Mouse (Mus musculus) kidney, adult 2 months (tissue): ENCODE measurements around the gene Rps18. TPM values are rescaled to one million over a fixed set of nuclear protein-coding genes. Genes with fewer than 3 reads are reported as not detected.
"Not testable (repeated sequence)": the region's sequence is repeated elsewhere in the genome, so short reads cannot be mapped to it uniquely, and the experiment has no call there.

Source experiments
- DNase-seq: peaks from one replicate; pipeline ENCODE4 v3.0.0; 2021
- H3K27ac ChIP-seq: fragments of 200-500 bp; 2 replicates; pipeline ENCODE4 v1.5.1; 2012; ENCODE audit warnings: low read depth, low read length, control low read depth, inconsistent platforms; ENCODE audit not compliant: insufficient read depth
- H3K27me3 ChIP-seq: fragments of 200-500 bp; replicated peaks from 2 replicates; pipeline ENCODE4 v1.6.1; 2012; ENCODE audit warnings: mild to moderate bottlenecking, moderate library complexity, low read length, inconsistent platforms; ENCODE audit not compliant: control insufficient read depth, insufficient read depth
- H3K36me3 ChIP-seq: fragments of 200-500 bp; 2 replicates; pipeline ENCODE4 v1.6.1; 2012; ENCODE audit warnings: mild to moderate bottlenecking, moderate library complexity, low read length, inconsistent platforms; ENCODE audit not compliant: control insufficient read depth, insufficient read depth
- H3K4me1 ChIP-seq: fragments of 200-500 bp; 2 replicates; pipeline ENCODE4 v1.6.1; 2011; ENCODE audit warnings: low read length; ENCODE audit not compliant: control insufficient read depth, insufficient read depth
- H3K4me3 ChIP-seq: fragments of 200-500 bp; 2 replicates; pipeline ENCODE4 v1.5.1; 2011; ENCODE audit warnings: mild to moderate bottlenecking, low read depth, low read length, control low read depth; ENCODE audit not compliant: insufficient read depth
- CTCF ChIP-seq: fragments of 200-500 bp; conservative IDR thresholded peaks from 2 replicates; pipeline ENCODE4 v1.5.1; 2011; ENCODE audit warnings: low read depth, mild to moderate bottlenecking, control low read depth, low read length, moderate library complexity, mixed read lengths; ENCODE audit not compliant: insufficient read depth, insufficient read length
- POLR2A ChIP-seq: fragments of 200-500 bp; IDR thresholded peaks from one replicate; pipeline ENCODE4 v1.6.1; 2011; ENCODE audit warnings: low read depth, low read length, control low read depth
- WGBS: fragments of 180-500 bp; shearing (Covaris S2); methylation state at CpG from one replicate; pipeline ENCODE4 v1.1.7; 2018; 5-methylcytosine and 5-hydroxymethylcytosine counted together
- polyA plus RNA-seq: library from polyadenylated mRNA; depleted of rRNA; stranded (reverse); fragments of >200 nt; gene quantifications from 2 replicates; pipeline ENCODE4 v1.2.3, GENCODE M21; 2012; rRNA removed

Rps18 gene
- polyA plus RNA-seq, 1 experiment, result 406 TPM

DNA sequence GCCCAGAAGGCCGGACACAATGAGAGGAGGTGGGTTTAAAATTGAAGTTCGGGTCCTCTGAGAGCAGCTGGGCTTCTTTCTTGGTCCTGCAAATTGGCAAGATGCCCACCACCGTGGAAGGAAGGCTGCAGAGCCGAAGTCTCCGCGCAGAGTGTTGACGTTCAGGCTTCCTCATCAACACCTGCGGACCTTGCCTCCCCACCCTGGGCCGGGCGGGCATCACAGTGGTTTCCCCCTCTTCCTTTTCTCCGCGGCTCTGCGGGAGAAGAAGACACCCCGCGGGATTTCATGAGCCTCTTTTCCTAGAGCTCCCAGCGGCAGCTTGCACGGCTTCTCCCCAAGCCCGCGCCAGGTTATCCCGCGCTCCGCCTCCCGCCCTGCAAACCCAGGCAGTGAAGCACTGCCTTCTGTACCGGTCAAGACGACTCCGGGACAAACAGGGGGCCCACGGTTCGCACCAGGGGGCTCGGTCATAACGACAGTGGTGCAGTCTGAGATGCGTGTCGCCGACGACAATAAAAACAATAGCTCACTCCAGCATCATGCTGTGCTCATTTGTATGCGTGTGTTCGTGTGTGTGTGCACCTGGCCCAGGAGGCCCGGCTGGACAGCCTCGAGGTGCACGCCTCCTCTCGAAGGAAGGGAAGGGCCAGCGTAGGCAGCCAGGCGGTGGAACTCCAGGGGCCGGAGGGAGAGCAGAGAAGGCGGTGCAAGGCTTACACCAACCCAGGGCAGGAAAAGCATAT, 47.3 kb downstream of the Rps18 start:
- under 1% methylated on average over 44 of the region's 44 CpGs for WGBS
- peak; percentile 62 for DNase-seq
- Histone ChIP-seq H3K4me1 (peaks cover 4% of the 10 kb centered on the region; the same call in 1 of the 2 replicates), H3K36me3 (no peaks in the 10 kb centered on the region; the same call in 1 of the 2 replicates), H3K27ac (peak overlapping the region; percentile 71), H3K4me3 (peak overlapping the region; percentile 66), H3K27me3 (no peaks in the 10 kb centered on the region)
- TF ChIP-seq POLR2A (no peak), CTCF (no peak)

DNA sequence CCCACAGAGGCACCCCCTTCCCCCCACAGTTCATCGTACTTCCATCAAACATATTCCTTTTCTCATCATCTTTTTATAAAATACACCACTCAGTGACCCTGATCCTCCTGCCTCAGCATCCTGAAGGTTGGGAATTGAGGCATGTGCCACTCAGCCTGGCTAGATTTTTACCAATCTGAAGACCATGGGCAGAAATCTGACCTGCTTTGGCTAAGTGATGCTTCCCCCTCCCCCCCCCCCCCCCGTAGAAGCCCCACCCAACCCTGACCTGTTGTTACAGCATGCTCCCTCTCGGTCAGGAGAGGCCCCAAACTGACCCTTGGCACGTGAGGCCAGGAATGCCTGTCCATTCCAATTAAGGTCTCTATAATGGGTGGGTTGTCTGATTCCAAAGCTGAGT, 51.0 kb downstream of the Rps18 start, which contains the start of gene Platr17:
Platr17 (plus strand) TSS at position 301 of the 400 bp plus-strand sequence.
- not testable (repeated sequence) for H3K27ac ChIP-seq, H3K27me3 ChIP-seq, H3K4me1 ChIP-seq, DNase-seq, H3K36me3 ChIP-seq, H3K4me3 ChIP-seq
- 30% methylated on average over 4 of the region's 4 CpGs for WGBS

DNA sequence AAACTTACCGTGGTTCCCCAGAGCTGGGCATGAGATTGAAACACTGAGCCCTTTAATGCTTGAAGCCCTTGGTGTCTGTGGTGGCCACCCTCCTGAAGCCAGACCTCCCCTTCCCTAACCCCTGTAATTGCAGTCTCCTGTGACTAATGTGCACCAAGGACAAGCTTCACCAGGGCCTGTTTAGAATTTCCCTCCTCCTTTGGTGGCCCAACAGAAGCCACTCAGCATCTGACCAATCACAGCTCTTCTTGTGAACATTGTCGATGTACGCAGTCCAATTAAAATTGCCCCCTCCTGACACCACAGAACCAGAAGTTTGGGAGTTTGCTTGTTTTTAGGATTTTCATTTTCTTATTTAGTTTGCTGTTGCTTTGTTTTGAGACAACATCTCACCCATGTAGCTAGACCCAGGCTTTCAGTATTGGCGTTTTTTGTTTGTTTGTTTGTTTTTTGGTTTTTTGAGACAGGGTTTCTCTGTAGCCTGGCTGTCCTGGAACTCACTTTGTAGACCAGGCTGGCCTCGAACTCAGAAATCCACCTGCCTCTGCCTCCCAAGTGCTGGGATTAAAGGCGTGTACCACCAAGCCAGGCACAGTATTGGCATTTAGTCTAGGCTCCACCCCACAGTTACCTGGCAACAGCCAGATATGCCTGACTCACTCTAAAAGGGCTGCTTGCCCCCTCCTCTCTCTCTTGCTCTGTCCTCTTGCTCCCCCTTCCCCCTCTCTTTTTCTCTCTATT, 51.7 kb downstream of the Rps18 start:
- not testable (repeated sequence) for H3K36me3 ChIP-seq, H3K4me1 ChIP-seq, H3K4me3 ChIP-seq, H3K27me3 ChIP-seq, H3K27ac ChIP-seq, DNase-seq
- WGBS, result 72% methylated on average over 6 of the region's 6 CpGs

DNA sequence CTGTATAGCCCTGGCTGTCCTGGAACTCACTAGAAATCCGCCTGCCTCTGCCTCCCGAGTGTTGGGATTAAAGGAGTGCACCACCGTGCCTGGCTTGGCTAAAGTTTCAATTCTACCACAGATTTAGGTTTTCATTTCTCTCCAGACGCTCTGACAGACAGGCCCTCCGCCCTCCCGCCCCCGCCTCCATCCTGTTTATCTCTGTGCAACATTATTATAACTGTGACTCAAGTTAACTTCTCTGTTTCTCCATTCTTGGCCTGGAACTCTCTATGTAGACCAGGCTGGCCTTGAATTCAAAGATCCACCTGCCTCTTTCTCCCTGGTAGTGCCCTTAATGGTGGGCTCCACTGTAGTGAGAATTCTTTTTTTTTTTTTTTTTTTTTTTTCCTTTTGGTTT, 53.3 kb downstream of the Rps18 start:
- H3K4me1 ChIP-seq, result no peaks in the 10 kb centered on the region
- no peaks in the 10 kb centered on the region for H3K36me3 ChIP-seq
- no peak overlapping the region for H3K4me3 ChIP-seq
- DNase-seq, result no peak
- TF ChIP-seq CTCF (no peak), POLR2A (no peak)
- WGBS, result 74% methylated on average over 7 of the region's 7 CpGs
- H3K27me3 ChIP-seq, result no peaks in the 10 kb centered on the region
- H3K27ac ChIP-seq, result no peak overlapping the region

DNA sequence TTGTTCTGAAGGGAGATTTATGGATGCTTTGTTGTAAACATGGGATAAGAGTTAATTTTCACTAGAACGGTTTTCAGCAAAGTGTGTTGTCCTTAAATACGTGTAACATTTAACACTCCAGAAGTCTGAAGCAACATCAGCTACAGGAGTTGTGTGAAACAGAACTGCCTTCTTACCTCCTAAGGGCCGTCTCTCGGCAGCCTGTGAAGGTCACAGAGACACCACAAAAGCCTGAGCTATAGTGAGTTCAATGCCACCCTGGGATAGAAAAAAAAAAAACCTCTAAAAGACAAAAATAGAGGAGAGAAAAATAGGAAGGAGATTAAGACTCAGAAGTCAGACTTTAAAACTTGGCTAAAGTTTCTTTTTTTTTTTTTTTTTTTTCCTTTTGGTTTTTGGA, 53.7 kb downstream of the Rps18 start:
- Histone ChIP-seq H3K4me3 (no peak overlapping the region), H3K4me1 (no peaks in the 10 kb centered on the region), H3K27me3 (no peaks in the 10 kb centered on the region), H3K27ac (no peak overlapping the region), H3K36me3 (no peaks in the 10 kb centered on the region)
- no peak for DNase-seq
- TF ChIP-seq POLR2A (no peak), CTCF (no peak)
- 43% methylated on average over 4 of the region's 4 CpGs for WGBS

Other genes with a start within 250 kb of the Rps18 start
- 95.8 and 102 TPM in 2 replicates for gene March2, start 237.3 kb downstream of the Rps18 start, polyA plus RNA-seq
- gene Rab11b, start 195.5 kb downstream of the Rps18 start, polyA plus RNA-seq, result 291 and 303 TPM in 2 replicates
- gene Angptl4, start 174.2 kb downstream of the Rps18 start, polyA plus RNA-seq, result 19.2 and 21.0 TPM in 2 replicates
- 83.0 and 89.3 TPM in 2 replicates for gene Kank3, start 145.5 kb downstream of the Rps18 start, polyA plus RNA-seq
- 620 and 1,023 TPM in 2 replicates for gene Rps28, start 131.4 kb downstream of the Rps18 start, polyA plus RNA-seq
- gene Ndufa7, start 131.4 kb downstream of the Rps18 start, polyA plus RNA-seq, result 672 and 745 TPM in 2 replicates
- 71.3 and 87.8 TPM in 2 replicates for gene Cd320, start 112.9 kb downstream of the Rps18 start, polyA plus RNA-seq
- not detected in 2 replicates for gene Gm7029, start 82.2 kb downstream of the Rps18 start, polyA plus RNA-seq
- gene Kifc1, start 65.3 kb downstream of the Rps18 start, polyA plus RNA-seq, result 1.3 and 1.6 TPM in 2 replicates
- gene Platr17, start 50.9 kb downstream of the Rps18 start, polyA plus RNA-seq, result not detected in 2 replicates
- gene Daxx, start 46.6 kb downstream of the Rps18 start, polyA plus RNA-seq, result 33.3 and 35.0 TPM in 2 replicates
- 106 and 112 TPM in 2 replicates for gene Tapbp, start 40.1 kb downstream of the Rps18 start, polyA plus RNA-seq
- 31.6 and 54.0 TPM in 2 replicates for gene Zbtb22, start 40.1 kb downstream of the Rps18 start, polyA plus RNA-seq
- gene Rgl2, start 26.5 kb downstream of the Rps18 start, polyA plus RNA-seq, result 61.8 and 78.6 TPM in 2 replicates
- 27.4 and 41.1 TPM in 2 replicates for gene Pfdn6, start 15.7 kb downstream of the Rps18 start, polyA plus RNA-seq
- gene Wdr46, start 15.3 kb downstream of the Rps18 start, polyA plus RNA-seq, result 15.3 and 16.0 TPM in 2 replicates
- 6.7 and 7.8 TPM in 2 replicates for gene B3galt4, start 4.5 kb downstream of the Rps18 start, polyA plus RNA-seq
- 54.2 and 60.5 TPM in 2 replicates for gene Vps52, start 189 bp downstream of the Rps18 start, polyA plus RNA-seq
- gene H2-K1, start 44.3 kb upstream of the Rps18 start, polyA plus RNA-seq, result 1,162 and 1,255 TPM in 2 replicates
- gene Ring1, start 68.7 kb upstream of the Rps18 start, polyA plus RNA-seq, result 30.4 and 36.3 TPM in 2 replicates
- gene H2-Ke6, start 72.1 kb upstream of the Rps18 start, polyA plus RNA-seq, result 165 and 208 TPM in 2 replicates
- gene Slc39a7, start 75.7 kb upstream of the Rps18 start, polyA plus RNA-seq, result 90.4 and 106 TPM in 2 replicates
- gene Rxrb, start 75.8 kb upstream of the Rps18 start, polyA plus RNA-seq, result 49.3 and 59.2 TPM in 2 replicates
- 0.35 and 0.39 TPM in 2 replicates for gene Col11a2, start 83.4 kb upstream of the Rps18 start, polyA plus RNA-seq
- 3.1 and 8.5 TPM in 2 replicates for gene H2-Oa, start 136.3 kb upstream of the Rps18 start, polyA plus RNA-seq
- 30.1 and 37.1 TPM in 2 replicates for gene H2-DMa, start 163.5 kb upstream of the Rps18 start, polyA plus RNA-seq
- gene Brd2, start 166.6 kb upstream of the Rps18 start, polyA plus RNA-seq, result 110 and 117 TPM in 2 replicates
- 3.2 and 15.6 TPM in 2 replicates for gene H2-DMb2, start 187.3 kb upstream of the Rps18 start, polyA plus RNA-seq
- 72.3 and 80.5 TPM in 2 replicates for gene H2-DMb1, start 197.1 kb upstream of the Rps18 start, polyA plus RNA-seq
- gene Tap1, start 231.6 kb upstream of the Rps18 start, polyA plus RNA-seq, result 14.5 and 19.4 TPM in 2 replicates
- gene Psmb9, start 231.8 kb upstream of the Rps18 start, polyA plus RNA-seq, result 21.5 and 32.3 TPM in 2 replicates
- gene Psmb8, start 241.7 kb upstream of the Rps18 start, polyA plus RNA-seq, result 34.2 and 58.1 TPM in 2 replicates
- 25.0 and 29.2 TPM in 2 replicates for gene Tap2, start 247.5 kb upstream of the Rps18 start, polyA plus RNA-seq